Mouse (Mus musculus) small intestine, adult 2 months (tissue): ENCODE measurements around the gene Vsx2. TPM values are rescaled to one million over a fixed set of nuclear protein-coding genes. Genes with fewer than 3 reads are reported as not detected.

ENCODE experiments used
- H3K27ac ChIP-seq: fragments of 200-500 bp; 2 replicates; pipeline ENCODE4 v1.5.1; 2012; ENCODE audit warnings: low read depth, low read length, control low read depth, inconsistent platforms; ENCODE audit not compliant: insufficient read depth
- H3K27me3 ChIP-seq: fragments of 200-500 bp; 2 replicates; pipeline ENCODE4 v1.6.1; 2012; ENCODE audit warnings: mild to moderate bottlenecking, moderate library complexity, low read length, inconsistent platforms; ENCODE audit not compliant: control insufficient read depth, insufficient read depth
- H3K36me3 ChIP-seq: fragments of 200-500 bp; 2 replicates; pipeline ENCODE4 v1.6.1; 2012; ENCODE audit warnings: mild to moderate bottlenecking, low read length, control low read depth, inconsistent platforms; ENCODE audit not compliant: control insufficient read depth, insufficient read depth
- H3K4me1 ChIP-seq: fragments of 200-500 bp; 2 replicates; pipeline ENCODE4 v1.6.1; 2012; ENCODE audit warnings: low read length, inconsistent platforms, mixed read lengths; ENCODE audit not compliant: control insufficient read depth, insufficient read depth, insufficient read length
- H3K4me3 ChIP-seq: fragments of 200-500 bp; 2 replicates; pipeline ENCODE4 v1.5.1; 2012; ENCODE audit warnings: low read depth, mild to moderate bottlenecking, control low read depth, inconsistent platforms, low read length, moderate library complexity
- CTCF ChIP-seq: fragments of 200-500 bp; IDR thresholded peaks from 2 replicates; pipeline ENCODE4 v1.5.1; 2012; ENCODE audit warnings: low read depth, mild to moderate bottlenecking, control low read depth, inconsistent platforms, low read length, moderate library complexity, mixed read lengths; ENCODE audit not compliant: insufficient replicate concordance, insufficient read length; ENCODE audit errors: extremely low read depth
- POLR2A ChIP-seq: fragments of 200-500 bp; IDR thresholded peaks from 2 replicates; pipeline ENCODE4 v1.6.1; 2012; ENCODE audit warnings: low read depth, mild to moderate bottlenecking, control low read depth, inconsistent platforms, low read length, moderate library complexity
- WGBS: fragments of 180-500 bp; shearing (Covaris S2); methylation state at CpG from one replicate; pipeline ENCODE4 v1.1.7; 2018; 5-methylcytosine and 5-hydroxymethylcytosine counted together
- polyA plus RNA-seq: library from polyadenylated mRNA; depleted of rRNA; stranded (reverse); fragments of >200 nt; gene quantifications from 2 replicates; pipeline ENCODE4 v1.2.3, GENCODE M21; 2012

Gene Vsx2
- polyA plus RNA-seq, 1 experiment = not detected

DNA sequence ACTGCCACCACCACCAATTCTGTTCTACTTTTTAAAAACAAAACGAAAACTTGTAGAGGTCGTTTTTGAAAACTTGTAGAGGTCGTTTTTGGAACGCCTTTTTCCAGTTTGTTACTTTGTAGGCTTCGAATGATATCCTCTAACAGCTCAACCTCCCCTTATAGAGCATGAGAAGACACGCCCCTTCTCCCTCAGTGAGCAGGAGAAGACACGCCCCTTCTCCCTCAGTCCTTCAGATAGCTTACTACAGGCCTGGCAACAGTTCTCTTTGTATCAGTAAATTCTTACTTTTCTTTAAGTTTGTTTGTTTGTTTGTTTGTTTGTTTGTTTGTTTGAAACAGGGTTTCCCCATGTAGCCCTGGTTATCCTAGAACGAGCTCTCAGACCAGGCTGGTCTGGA lies 14.3 kb upstream of the Vsx2 start:
- H3K27ac ChIP-seq = no peak overlapping the region
- 55% methylated on average over 8 of the region's 8 CpGs for WGBS
- TF ChIP-seq CTCF (no peak), POLR2A (no peak)
- no peaks in the 10 kb centered on the region for H3K4me1 ChIP-seq
- no peaks in the 10 kb centered on the region for H3K36me3 ChIP-seq
- no peak overlapping the region for H3K4me3 ChIP-seq
- no peaks in the 10 kb centered on the region for H3K27me3 ChIP-seq

- peak; percentile 6; the same call in 1 of the 2 replicates for TF ChIP-seq CTCF
- TF ChIP-seq POLR2A = no peak
- no peak overlapping the region for H3K27ac ChIP-seq
- no peaks in the 10 kb centered on the region for H3K36me3 ChIP-seq
- H3K27me3 ChIP-seq = no peaks in the 10 kb centered on the region; the same call in 1 of the 2 replicates
- peaks cover 1% of the 10 kb centered on the region; the same call in 1 of the 2 replicates for H3K4me1 ChIP-seq
- WGBS = 49% methylated on average over 4 of the region's 4 CpGs
- no peak overlapping the region for H3K4me3 ChIP-seq
Observed at GRCm38 (mm10) chr12:84562558-84562957, 7.0 kb upstream of the Vsx2 start.

DNA sequence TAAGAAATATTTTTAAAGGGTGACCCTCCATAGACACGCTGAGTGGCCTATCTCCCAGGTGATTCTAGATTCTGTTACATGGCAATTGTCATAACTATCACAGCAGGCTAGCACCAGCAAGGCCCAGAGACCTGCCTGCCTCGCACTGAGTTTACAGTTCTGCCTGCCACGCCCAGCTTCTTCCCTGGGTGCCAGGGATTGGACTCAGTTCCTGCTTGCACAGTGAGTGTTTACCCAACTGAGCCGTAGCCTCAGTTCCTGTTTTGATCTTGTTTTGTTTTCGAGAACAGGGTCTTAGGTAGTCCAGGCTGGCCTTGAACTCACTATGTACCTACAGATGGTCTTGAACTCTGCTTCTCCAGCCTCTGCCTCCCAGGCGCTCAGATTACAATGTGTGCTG lies 2.0 kb upstream of the Vsx2 start:
- no peak overlapping the region for H3K4me3 ChIP-seq
- peaks cover 3% of the 10 kb centered on the region; the same call in 1 of the 2 replicates for H3K4me1 ChIP-seq
- no peaks in the 10 kb centered on the region for H3K36me3 ChIP-seq
- no peak for TF ChIP-seq POLR2A
- no peak for TF ChIP-seq CTCF
- 39% methylated on average over 6 of the region's 6 CpGs for WGBS
- peaks cover 42% of the 10 kb centered on the region for H3K27me3 ChIP-seq
- H3K27ac ChIP-seq = no peak overlapping the region

DNA sequence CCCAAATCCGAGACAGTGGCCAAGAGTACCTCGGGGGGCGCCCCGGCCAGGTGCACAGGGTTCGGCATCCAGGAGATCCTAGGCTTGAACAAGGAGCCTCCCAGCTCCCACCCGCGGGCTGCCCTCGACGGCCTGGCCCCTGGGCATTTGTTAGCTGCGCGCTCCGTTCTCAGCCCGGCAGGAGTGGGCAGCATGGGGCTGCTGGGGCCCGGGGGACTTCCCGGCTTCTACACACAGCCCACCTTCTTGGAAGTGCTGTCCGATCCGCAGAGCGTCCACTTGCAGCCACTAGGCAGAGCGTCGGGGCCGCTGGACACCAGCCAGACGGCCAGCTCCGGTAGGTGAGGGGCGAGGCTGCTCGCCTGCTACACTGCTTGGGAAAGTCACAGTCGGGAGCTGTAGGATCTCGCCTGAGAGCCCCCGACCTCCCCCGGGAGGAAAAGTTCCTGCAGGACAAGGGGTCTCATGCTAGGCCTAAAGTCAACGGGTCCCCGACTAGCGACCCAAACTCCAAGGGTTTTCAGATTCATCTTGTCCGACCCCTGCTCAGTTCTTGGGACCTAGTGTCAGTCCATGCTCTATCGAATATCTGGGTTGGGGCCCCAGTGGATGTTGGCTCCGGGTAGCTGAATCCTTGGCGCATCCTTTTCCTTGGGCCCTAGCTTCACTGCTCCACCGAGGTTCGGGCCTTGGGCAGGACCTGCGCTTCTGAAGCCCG lies 573 bp downstream of the Vsx2 start:
- Histone ChIP-seq H3K4me1 (peaks cover 3% of the 10 kb centered on the region; the same call in 1 of the 2 replicates), H3K27me3 (peaks cover 50% of the 10 kb centered on the region), H3K4me3 (no peak overlapping the region), H3K27ac (no peak overlapping the region), H3K36me3 (no peaks in the 10 kb centered on the region)
- WGBS = 5% methylated on average over 40 of the region's 40 CpGs
- no peak for TF ChIP-seq CTCF
- TF ChIP-seq POLR2A = no peak

DNA sequence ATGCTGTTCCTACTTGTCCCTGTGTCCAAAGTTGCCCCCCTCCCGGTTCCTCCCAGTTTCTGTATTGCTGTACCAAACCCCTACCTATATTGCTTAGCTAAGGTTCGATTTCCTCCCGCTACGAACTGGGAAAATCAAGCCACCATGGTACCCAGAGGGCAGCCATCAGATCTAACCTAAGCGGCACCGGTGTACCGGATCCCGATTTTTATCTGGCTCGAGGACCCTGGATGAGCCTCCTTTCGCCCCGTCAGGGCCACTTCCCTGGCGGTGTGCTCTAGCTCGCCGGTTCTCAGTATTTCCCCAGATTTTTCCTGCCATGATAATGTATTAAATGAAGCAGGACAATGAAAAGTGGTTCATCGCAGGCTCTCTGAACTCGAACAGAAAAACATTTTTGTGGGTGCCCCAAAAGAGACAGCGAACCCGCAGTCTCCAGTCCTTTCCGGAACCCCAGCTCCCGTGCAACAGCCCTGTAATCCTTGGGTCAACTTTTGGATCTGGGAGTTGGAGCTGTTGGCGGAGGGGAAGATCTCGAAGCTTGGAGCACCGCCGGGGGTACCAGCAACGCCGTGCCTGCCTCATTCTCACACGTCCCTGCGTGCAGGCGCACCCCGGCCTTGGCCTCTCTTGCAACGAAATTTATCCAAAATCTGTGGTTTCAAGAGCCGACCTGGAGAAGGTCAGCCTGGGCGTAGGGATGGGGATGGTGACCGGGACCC lies 1.3 kb downstream of the Vsx2 start:
- peaks cover 50% of the 10 kb centered on the region for H3K27me3 ChIP-seq
- H3K4me3 ChIP-seq = no peak overlapping the region
- H3K36me3 ChIP-seq = no peaks in the 10 kb centered on the region
- TF ChIP-seq POLR2A = no peak
- no peak for TF ChIP-seq CTCF
- peaks cover 3% of the 10 kb centered on the region; the same call in 1 of the 2 replicates for H3K4me1 ChIP-seq
- 6% methylated on average over 34 of the region's 34 CpGs for WGBS
- H3K27ac ChIP-seq = no peak overlapping the region

- Histone ChIP-seq H3K4me1 (peaks cover 3% of the 10 kb centered on the region; the same call in 1 of the 2 replicates), H3K4me3 (no peak overlapping the region), H3K36me3 (no peaks in the 10 kb centered on the region), H3K27me3 (peaks cover 50% of the 10 kb centered on the region), H3K27ac (no peak overlapping the region)
- TF ChIP-seq POLR2A (no peak), CTCF (no peak)
- WGBS = 4% methylated on average over 43 of the region's 43 CpGs
Observed at GRCm38 (mm10) chr12:84571466-84572340, 2.1 kb downstream of the Vsx2 start.
